Mouse (Mus musculus): ENCODE measurements at regions not wholly inside any gene's neighbourhood (a gene's known extent, or its start where the extent isn't known, plus 50 kb on each side); places are given as distances from the start of the nearest gene placed in this dataset.

DNA sequence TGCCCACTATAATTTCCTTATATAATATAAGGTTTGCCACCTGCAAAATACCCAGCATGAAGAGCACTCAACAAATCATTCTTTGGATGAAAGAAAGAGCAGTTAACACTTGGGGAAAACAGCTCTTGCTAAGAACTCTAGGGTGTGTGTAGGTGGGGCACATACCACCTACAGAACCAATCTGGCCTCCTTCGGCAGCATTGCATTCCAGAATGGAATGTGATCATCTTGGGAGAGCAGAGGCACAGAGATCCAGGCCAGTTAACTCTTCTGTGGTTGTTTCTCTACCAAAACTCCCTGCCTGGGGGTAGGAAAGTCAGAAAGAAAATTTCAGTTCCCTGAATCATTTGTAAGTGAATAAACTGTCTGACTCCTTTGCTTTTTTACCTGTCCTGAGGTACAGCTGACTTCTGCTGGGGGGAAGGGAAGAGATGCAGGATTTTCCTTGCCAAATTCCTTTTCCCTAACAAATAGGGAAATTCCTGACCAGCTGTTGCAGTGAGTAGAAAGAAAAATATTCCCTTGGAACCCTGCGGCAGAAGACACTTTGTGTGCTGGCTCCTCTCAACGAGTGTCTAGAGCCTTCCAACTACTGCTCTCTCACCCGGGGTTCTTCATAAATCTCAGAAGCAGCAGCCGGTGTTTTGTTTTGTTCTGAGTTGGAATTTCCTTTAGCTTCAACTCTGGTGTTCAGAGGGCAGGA, 112.8 kb upstream of the Frmd6 start:
- WGBS: 24% methylated on average over 5 of the region's 5 CpGs
- ATAC-seq (ENCODE audit: low FRiP score, low TSS enrichment): no peak
- H3K4me1 ChIP-seq (ENCODE audit: insufficient read depth, low read length): peaks cover 22% of the 10 kb centered on the region
- no peak overlapping the region for H3K9ac ChIP-seq (replicated peaks; ENCODE audit: low read length)
- H3K4me2 ChIP-seq (replicated peaks; ENCODE audit: low read depth, low read length): no peak overlapping the region
- H3K27ac ChIP-seq (ENCODE audit: low read length): 0 out of 2 replicates have a peak overlapping the region, but pooled peaks have one; percentile 11
- H3K36me3 ChIP-seq (ENCODE audit: insufficient read depth, low read length): no peaks in the 10 kb centered on the region
- H3K9me3 ChIP-seq (ENCODE audit: low read length): no peaks in the 10 kb centered on the region
- no peak overlapping the region for H3K4me3 ChIP-seq (ENCODE audit: low read length)
- no peaks in the 10 kb centered on the region for H3K27me3 ChIP-seq (ENCODE audit: insufficient read depth, low read length)

- H3K4me2 ChIP-seq (replicated peaks; ENCODE audit: low read depth, low read length): no peak overlapping the region
- no peaks in the 10 kb centered on the region for H3K36me3 ChIP-seq (ENCODE audit: insufficient read depth, low read length)
- peaks cover 22% of the 10 kb centered on the region for H3K4me1 ChIP-seq (ENCODE audit: insufficient read depth, low read length)
- no peaks in the 10 kb centered on the region for H3K27me3 ChIP-seq (ENCODE audit: insufficient read depth, low read length)
- no peak for ATAC-seq (ENCODE audit: low FRiP score, low TSS enrichment)
- H3K9me3 ChIP-seq (ENCODE audit: low read length): no peaks in the 10 kb centered on the region
- H3K4me3 ChIP-seq (ENCODE audit: low read length): no peak overlapping the region
- H3K27ac ChIP-seq (ENCODE audit: low read length): no peak overlapping the region
- WGBS: 46% methylated on average over 18 of the region's 18 CpGs
- 0 out of 2 replicates have a peak overlapping the region, but pooled peaks have one; percentile 16 for H3K9ac ChIP-seq (replicated peaks; ENCODE audit: low read length)
These were observed 111.6 kb upstream of the Frmd6 start for GRCm38 (mm10) chr12:70713499-70714280.

GRCm38 (mm10) chr12:70714281-70714679, 111.0 kb upstream of the Frmd6 start:
- Histone ChIP-seq H3K4me2 (replicated peaks; ENCODE audit: low read depth, low read length) (no peak overlapping the region), H3K36me3 (ENCODE audit: insufficient read depth, low read length) (no peaks in the 10 kb centered on the region), H3K27me3 (ENCODE audit: insufficient read depth, low read length) (no peaks in the 10 kb centered on the region), H3K4me3 (ENCODE audit: low read length) (no peak overlapping the region), H3K27ac (ENCODE audit: low read length) (no peak overlapping the region), H3K9ac (replicated peaks; ENCODE audit: low read length) (no peak overlapping the region), H3K4me1 (ENCODE audit: insufficient read depth, low read length) (peaks cover 22% of the 10 kb centered on the region), H3K9me3 (ENCODE audit: low read length) (no peaks in the 10 kb centered on the region)
- WGBS: 52% methylated on average over 11 of the region's 11 CpGs
- ATAC-seq (ENCODE audit: low FRiP score, low TSS enrichment): no peak

DNA sequence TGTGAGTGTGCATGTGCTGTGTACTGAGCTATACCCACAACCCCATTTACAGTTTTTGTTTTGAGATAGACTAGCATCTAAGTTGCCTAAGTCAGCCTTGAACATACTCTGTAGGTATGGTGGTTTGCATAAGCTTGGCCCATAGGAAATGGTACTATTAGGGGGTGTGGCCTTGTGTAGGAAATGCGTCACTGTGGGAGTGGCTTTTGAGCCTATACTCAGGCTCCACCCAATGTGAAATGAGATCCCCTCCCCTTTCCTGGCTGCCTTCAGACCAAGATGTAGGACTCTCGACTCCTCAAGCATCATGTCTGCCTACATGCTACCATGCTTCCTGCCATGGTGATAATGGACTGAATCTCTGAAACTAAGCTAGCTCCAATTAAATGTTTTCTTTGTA, 109.5 kb upstream of the Frmd6 start:
- H3K27ac ChIP-seq (ENCODE audit: low read length): no peak overlapping the region
- no peak overlapping the region for H3K4me2 ChIP-seq (replicated peaks; ENCODE audit: low read depth, low read length)
- peaks cover 22% of the 10 kb centered on the region for H3K4me1 ChIP-seq (ENCODE audit: insufficient read depth, low read length)
- H3K9me3 ChIP-seq (ENCODE audit: low read length): no peaks in the 10 kb centered on the region
- no peak overlapping the region for H3K4me3 ChIP-seq (ENCODE audit: low read length)
- H3K27me3 ChIP-seq (ENCODE audit: insufficient read depth, low read length): no peaks in the 10 kb centered on the region
- ATAC-seq (ENCODE audit: low FRiP score, low TSS enrichment): no peak
- 89% methylated on average over 2 of the region's 2 CpGs for WGBS
- H3K9ac ChIP-seq (replicated peaks; ENCODE audit: low read length): no peak overlapping the region
- H3K36me3 ChIP-seq (ENCODE audit: insufficient read depth, low read length): no peaks in the 10 kb centered on the region

DNA sequence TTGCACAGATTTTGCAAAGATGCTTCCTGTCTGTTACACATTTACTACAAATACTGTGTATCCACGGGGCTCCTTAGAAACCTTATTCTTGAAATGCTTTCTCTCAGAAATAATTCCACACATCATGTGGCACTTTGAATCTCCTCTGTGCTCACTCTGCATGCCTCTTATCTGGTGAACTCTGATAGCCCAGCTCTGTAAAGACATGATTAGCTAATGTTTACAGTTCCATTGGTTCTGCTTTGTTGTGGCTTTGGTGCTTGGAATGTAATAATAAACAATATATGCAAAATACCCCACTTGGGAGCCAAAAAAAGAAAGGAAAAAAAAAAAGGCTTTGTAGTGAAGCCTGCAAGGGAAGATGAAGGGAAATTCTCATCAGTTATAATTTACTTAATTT, 106.7 kb upstream of the Frmd6 start:
- Histone ChIP-seq H3K9ac (replicated peaks; ENCODE audit: low read length) (no peak overlapping the region), H3K9me3 (ENCODE audit: low read length) (no peaks in the 10 kb centered on the region), H3K36me3 (ENCODE audit: insufficient read depth, low read length) (no peaks in the 10 kb centered on the region), H3K4me3 (ENCODE audit: low read length) (no peak overlapping the region), H3K27ac (ENCODE audit: low read length) (no peak overlapping the region), H3K27me3 (ENCODE audit: insufficient read depth, low read length) (no peaks in the 10 kb centered on the region), H3K4me2 (replicated peaks; ENCODE audit: low read depth, low read length) (no peak overlapping the region), H3K4me1 (ENCODE audit: insufficient read depth, low read length) (peaks cover 7% of the 10 kb centered on the region)
- WGBS: 78% methylated on average over 1 of the region's 1 CpGs
- ATAC-seq (ENCODE audit: low FRiP score, low TSS enrichment): no peak

DNA sequence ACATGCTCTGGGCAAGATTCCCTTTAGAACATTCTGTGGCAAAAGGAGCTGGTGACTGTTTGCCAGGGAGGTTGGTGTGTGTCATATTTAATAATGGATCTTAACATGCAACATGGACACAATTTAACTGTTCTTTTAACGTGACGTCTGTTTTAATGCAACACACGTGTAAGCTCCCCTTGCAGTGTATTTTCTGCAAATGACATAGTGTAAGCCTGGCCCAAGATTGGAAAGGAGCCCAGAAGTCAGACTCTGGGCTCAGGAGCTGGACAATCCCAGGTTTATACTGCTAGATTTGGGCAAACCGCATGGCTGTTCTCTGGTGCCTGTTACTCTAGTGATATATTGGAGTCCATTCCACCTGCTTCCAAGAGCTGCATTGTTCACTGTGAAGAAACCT, 106.1 kb upstream of the Frmd6 start:
- no peak overlapping the region for H3K9ac ChIP-seq (replicated peaks; ENCODE audit: low read length)
- H3K36me3 ChIP-seq (ENCODE audit: insufficient read depth, low read length): no peaks in the 10 kb centered on the region
- no peaks in the 10 kb centered on the region for H3K9me3 ChIP-seq (ENCODE audit: low read length)
- H3K4me1 ChIP-seq (ENCODE audit: insufficient read depth, low read length): peaks cover under 1% of the 10 kb centered on the region; the same call in 1 of the 2 replicates
- no peak overlapping the region for H3K4me3 ChIP-seq (ENCODE audit: low read length)
- no peak overlapping the region for H3K4me2 ChIP-seq (replicated peaks; ENCODE audit: low read depth, low read length)
- H3K27ac ChIP-seq (ENCODE audit: low read length): no peak overlapping the region
- H3K27me3 ChIP-seq (ENCODE audit: insufficient read depth, low read length): no peaks in the 10 kb centered on the region
- 81% methylated on average over 4 of the region's 4 CpGs for WGBS
- no peak for ATAC-seq (ENCODE audit: low FRiP score, low TSS enrichment)

DNA sequence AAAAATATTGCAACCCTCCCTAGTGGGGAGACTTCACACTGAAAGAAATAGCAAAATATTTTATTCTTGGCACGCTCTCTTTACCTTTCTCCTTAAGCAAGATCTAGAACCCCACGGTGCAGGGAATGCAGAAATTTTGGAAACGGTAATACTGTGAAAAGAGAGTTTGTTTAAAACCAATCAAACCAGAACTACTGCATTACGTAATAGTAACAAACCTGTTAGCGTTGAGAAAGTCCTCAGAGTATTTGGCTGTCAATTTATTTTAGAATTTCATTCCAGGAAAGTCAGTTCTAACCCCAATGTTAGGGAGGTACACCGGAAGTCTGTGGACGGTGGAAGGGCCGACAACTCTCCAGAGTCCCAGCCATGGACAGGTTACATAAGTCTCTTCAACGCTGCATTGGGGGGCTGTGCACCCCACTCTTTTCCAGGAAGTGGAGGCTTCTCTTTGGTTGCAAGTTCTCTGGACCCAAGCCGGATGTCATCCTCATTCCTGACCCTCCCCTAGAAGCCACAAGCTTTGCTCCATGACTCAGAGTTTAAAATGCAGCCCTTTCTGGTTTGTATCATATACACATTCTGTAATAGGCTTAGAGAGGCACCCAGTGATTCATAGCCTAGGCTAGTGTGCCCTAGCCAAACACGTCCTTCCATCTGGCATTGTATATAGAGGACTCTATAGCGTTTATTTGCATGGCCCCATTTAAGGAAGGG, 105.0 kb upstream of the Frmd6 start:
- Histone ChIP-seq H3K9ac (replicated peaks; ENCODE audit: low read length) (no peak overlapping the region), H3K27ac (ENCODE audit: low read length) (no peak overlapping the region), H3K4me2 (replicated peaks; ENCODE audit: low read depth, low read length) (no peak overlapping the region), H3K36me3 (ENCODE audit: insufficient read depth, low read length) (no peaks in the 10 kb centered on the region), H3K4me3 (ENCODE audit: low read length) (no peak overlapping the region), H3K9me3 (ENCODE audit: low read length) (no peaks in the 10 kb centered on the region), H3K27me3 (ENCODE audit: insufficient read depth, low read length) (no peaks in the 10 kb centered on the region), H3K4me1 (ENCODE audit: insufficient read depth, low read length) (no peaks in the 10 kb centered on the region)
- WGBS: 85% methylated on average over 12 of the region's 12 CpGs
- ATAC-seq (ENCODE audit: low FRiP score, low TSS enrichment): no peak

DNA sequence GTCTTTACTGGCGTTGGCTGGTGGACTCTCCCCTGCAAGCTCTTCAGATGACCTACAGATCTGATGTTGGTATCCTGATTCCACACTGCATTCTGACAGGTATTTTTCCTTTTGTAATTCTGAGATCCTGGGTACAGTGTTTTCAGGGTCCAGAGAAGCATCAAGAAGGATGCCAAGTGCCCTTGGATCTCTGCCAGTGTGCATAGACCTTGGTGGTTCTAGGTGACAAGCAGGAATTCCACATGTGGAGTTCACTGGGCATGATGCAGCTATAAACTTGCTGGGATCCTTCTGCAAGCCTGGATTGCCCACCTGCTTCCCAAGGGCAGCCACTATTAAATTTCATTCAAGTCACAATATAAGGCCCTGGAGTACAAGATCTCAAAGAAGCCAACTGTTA, 100.0 kb upstream of the Frmd6 start:
- no peaks in the 10 kb centered on the region for H3K27me3 ChIP-seq (ENCODE audit: insufficient read depth, low read length)
- H3K9ac ChIP-seq (replicated peaks; ENCODE audit: low read length): no peak overlapping the region
- no peak overlapping the region for H3K4me2 ChIP-seq (replicated peaks; ENCODE audit: low read depth, low read length)
- no peak overlapping the region for H3K27ac ChIP-seq (ENCODE audit: low read length)
- no peak for ATAC-seq (ENCODE audit: low FRiP score, low TSS enrichment)
- no peaks in the 10 kb centered on the region for H3K36me3 ChIP-seq (ENCODE audit: insufficient read depth, low read length)
- H3K9me3 ChIP-seq (ENCODE audit: low read length): no peaks in the 10 kb centered on the region
- H3K4me1 ChIP-seq (ENCODE audit: insufficient read depth, low read length): peaks cover 11% of the 10 kb centered on the region; the same call in 1 of the 2 replicates
- no peak overlapping the region for H3K4me3 ChIP-seq (ENCODE audit: low read length)
- WGBS: 91% methylated on average over 1 of the region's 1 CpGs

DNA sequence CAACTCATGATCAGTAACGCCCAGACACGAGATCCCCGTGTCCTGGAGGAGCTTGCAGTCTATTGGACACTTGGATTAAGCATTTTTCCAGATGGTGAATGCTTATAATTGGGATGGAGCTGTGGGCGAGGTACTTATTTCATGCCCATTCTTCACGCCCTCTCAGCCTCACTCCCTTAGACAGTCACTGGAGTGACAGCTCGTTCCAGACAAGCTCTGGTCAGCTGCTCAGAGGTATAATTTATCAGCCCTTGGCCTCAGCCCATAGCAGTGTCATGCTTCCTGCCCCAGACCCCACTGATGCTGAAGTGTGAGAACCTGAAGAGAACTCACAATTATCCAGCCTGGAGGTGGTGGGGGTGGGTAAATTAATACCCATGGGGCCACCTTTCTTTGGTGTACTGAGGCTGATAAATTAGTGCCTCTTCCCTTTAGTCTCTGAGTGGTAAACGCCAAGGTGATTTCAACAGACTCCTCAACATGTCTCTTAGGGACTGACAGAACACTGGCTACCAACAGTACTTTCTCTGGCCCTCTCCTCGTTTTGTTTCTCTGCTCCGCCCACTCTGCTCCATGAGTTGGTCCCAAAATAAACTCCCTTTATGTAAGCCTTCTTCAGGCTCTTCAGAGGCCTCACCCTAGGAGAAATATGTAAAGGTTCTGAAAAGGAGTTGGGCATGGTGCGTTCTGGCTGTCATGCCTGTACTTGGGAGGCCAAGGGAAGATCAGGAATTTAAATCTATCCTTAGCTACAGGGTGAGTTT, 97.6 kb upstream of the Frmd6 start:
- Histone ChIP-seq H3K9ac (replicated peaks; ENCODE audit: low read length) (no peak overlapping the region), H3K27ac (ENCODE audit: low read length) (no peak overlapping the region), H3K36me3 (ENCODE audit: insufficient read depth, low read length) (no peaks in the 10 kb centered on the region), H3K4me1 (ENCODE audit: insufficient read depth, low read length) (peaks cover 14% of the 10 kb centered on the region; the same call in 1 of the 2 replicates), H3K4me3 (ENCODE audit: low read length) (no peak overlapping the region), H3K27me3 (ENCODE audit: insufficient read depth, low read length) (no peaks in the 10 kb centered on the region), H3K9me3 (ENCODE audit: low read length) (no peaks in the 10 kb centered on the region), H3K4me2 (replicated peaks; ENCODE audit: low read depth, low read length) (no peak overlapping the region)
- WGBS: 55% methylated on average over 10 of the region's 10 CpGs
- ATAC-seq (ENCODE audit: low FRiP score, low TSS enrichment): peak; percentile 67

Measured in kidney, embryonic 16.5 days (tissue).